Mouse (Mus musculus) layer of hippocampus, postnatal 36 days (tissue): Measurements from ENCODE around the gene Tmem218. TPM values are rescaled to one million over a fixed set of nuclear protein-coding genes. Genes with fewer than 3 reads are reported as not detected.
A peak's percentile ranks its signal among the peaks of the same experiment; 100 is the strongest.

Experiments used
- DNase-seq, 2 experiments: peaks; one replicate each; pipeline ENCODE4 v3.0.0; 2022
- total RNA-seq, 2 experiments: library from RNA; stranded (reverse); gene quantifications; 2 replicates each; pipeline ENCODE4 v1.2.3; 2021

Gene Tmem218
- total RNA-seq = 1 to 10 TPM; 8.4 to 8.8 TPM

DNA sequence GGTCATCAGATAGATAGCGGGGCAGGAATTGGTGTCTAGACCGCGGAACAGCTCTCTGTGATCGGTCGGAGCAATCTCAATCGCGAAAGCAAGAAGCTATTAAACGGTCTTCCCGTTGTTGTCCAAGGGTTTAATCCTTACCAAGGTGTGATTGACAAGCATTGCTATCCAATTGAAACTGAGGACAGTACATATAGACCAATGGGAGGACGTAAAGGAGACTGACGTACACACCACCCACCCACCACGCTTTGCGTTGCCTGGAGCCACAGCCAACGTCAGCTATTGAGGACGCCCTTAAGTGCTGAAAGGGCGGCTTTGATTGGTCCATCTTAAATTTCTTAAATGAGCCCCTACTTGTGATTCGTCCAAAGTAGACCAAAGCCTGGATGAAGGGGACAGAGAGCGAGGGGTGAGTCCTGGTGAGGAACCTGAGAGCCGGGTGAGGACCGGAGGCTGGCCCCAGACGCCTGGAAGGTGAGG is at the start of gene Tmem218:
Gene Tmem218 (plus strand): TSS at position 295 of the 483 bp plus-strand sequence.
- DNase-seq = peak; percentile 89 to 90

DNA sequence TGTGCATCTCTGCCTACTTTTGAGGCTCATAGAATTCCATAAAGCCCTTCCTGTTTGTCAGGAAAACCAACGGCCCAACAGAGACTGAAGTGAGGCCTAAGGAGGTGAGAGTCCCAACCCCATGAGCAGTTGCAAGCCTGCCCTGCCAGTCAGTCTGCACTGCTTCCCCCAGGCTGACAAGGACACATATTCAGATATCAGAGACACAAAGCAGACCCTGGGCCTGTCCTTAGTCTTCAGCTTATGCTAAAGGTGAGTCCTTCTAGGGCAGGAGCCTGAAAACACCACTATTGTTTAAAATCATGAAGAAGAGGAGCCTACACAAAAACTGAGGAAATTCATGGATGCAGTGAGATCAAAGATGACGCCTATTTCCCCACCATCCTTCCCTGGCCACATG is 47.3 kb upstream of the Tmem218 start:
- no peak for DNase-seq

DNA sequence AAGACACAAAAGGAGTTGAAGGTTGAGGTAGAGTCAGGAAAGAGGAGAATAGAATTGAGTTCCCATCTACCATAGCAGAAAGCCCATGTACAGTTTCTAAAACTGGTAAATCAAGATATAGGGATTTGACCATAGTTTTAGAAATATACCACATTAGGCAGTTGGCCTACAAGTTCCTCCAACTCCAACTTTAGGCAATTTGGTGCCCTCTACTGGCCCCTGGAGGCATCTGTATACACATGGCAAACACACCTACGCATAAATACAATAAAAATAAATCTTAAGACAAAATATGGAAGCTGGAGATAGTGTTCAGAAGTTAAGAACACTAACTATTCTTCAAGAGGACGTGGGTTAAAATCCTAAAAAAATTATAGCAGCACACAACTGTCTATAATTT is 41.1 kb upstream of the Tmem218 start:
- no peak for DNase-seq

DNA sequence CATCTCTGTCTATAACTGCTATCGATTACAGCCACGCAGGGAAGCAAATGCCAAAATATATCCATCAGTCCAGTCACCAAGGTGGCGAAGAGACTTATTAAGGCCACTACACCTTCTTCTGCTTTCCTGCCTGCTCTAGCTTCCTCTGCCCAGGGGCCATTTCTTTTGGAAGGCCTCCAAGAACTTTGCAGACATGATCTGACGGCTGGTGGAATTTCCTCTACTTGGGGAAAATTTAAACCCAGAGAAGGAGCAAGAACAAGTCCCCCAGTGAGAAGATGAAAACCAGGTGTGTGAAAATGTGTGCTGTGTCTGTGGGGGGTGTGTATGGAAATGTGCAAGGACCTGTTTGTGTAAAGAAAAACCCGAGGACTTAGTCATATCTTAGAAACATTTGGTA is 34.6 kb upstream of the Tmem218 start:
- DNase-seq = no peak

DNA sequence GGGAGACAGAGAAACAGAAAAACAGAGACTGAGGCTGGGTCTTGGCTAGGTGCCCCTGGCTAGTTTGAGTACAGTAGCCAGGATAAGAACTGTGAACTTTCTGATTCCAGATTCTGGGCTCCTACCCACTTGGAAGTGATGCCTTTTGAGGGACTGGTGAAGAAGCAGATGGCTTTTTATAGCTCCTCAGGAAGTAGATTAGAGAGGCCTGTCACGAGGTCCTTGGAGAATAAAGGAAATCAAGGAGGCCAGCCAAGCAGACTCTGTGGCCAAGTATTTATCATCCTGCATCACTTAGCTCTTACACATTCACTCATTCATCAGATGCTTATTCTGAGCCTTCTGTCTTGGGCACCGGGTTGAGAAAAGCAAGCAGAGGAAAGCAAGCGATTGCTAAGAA is 32.0 kb upstream of the Tmem218 start:
- DNase-seq = no peak

DNA sequence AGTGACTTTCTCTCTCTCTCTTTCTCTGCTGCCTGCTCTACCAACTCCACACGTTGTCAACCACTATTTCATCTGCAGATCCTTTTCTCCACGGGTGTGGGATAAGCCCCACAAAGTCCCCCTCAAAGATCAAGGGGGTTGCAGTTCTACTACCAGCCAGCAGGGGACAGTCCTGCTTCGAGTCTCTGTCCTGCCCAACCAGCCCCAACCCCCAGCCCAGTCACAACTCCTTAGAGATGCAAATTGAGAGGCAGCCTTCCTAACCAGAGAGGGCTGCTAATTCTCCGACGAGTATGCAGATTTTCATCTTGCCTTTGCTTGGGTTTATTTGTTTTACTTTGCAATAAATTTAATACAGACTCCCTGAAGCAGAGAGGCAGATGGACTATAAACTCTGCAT is 30.9 kb upstream of the Tmem218 start:
- peak; percentile 63 to 69 for DNase-seq

DNA sequence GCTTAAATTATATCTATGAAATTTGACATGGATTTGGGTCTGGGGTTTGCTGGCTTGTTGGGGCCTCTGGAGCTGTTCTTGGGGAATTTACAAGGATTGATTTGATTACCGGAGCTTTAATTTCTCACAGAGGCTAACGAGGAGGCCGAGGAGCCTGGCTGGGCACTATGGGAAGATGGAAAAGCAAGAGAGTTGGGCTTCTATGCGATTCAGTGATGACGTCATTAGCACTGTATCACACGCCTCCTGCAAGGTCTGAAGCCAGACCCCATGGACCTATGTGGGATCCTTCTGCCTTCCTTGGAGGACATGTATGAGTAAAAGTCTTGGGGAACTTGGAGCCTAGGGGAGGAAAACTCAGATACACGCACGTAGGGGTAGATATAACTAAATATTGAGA is 30.5 kb upstream of the Tmem218 start:
- no peak for DNase-seq

DNA sequence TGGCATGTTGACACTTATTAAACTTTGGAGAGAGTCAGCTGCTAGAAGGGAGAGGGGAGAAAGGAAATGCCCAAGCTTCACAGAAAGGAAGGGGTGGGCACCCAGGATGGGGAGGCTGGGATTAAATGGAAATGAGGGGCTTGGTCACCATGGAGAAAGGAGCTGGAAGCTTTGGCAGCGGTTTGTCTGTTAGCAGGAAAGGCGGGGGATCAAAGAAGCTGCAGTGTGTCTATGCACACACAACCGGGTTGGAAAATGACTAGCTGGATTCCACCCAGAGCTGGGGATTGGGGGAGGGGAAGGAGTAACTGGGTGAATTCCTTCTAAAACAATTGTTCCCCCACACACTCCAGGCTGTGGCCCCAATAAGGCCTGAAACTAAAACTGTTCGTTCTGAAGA is 29.1 kb upstream of the Tmem218 start:
- peak in 1 of 2 experiments; percentile 28 for DNase-seq

DNA sequence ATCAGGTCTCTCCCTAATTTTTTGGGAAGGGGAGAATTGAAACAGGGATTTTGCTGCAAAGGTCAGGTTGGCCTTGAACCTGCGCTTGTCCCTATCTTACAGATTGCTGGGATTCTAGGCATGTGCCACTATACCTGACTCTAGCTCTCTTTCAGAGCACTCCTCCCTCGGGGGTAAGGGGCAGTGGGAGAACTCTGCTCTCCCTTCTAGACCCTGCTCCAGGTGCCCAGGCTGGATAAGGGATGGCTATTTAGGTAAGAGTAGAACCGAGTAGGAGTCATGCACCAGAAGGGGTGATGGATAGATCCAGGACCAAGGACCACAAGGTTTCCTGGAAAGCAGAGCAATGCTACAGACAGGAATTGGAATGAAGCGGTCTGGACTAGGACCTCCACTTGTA is 28.4 kb upstream of the Tmem218 start:
- DNase-seq = no peak

DNA sequence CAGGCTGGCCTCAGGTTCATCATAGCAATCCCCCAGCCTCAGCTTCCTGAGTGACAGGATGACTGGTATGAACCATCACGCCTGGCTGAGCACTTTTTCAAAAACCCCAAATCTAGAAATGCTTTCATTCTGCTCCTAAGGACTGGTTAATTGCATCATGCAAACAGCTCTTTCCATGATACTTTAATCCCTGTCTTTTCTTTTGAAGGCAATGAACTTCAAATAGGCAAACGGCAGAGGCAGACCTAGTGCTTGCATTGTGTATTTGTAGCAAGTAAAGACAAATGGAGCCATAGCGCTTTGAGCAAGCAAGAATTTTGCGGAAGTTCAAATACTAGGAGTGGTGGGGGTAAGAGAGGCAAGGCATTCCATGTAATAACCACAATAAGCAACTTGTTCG is 26.4 kb upstream of the Tmem218 start:
- no peak for DNase-seq

DNA sequence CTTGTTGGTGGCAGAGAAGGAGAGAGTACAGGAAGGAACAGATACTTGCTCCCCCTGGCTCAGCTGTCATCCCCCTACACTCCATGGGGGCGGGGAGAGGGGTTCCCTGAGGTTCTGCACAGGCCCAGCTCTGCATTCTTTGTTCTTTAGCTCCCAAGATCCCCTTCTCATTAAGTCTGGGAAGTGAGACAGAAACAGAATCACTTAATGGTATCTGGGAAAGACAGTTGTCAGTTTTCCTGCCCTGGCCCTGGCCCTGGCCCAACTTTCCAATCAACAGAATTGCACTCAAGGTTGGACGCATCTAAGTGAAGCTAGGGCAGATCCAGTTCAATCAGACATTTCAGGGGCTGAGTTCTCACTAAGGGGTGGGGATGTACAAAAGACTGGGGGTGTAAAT is 24.8 kb upstream of the Tmem218 start:
- no peak for DNase-seq

DNA sequence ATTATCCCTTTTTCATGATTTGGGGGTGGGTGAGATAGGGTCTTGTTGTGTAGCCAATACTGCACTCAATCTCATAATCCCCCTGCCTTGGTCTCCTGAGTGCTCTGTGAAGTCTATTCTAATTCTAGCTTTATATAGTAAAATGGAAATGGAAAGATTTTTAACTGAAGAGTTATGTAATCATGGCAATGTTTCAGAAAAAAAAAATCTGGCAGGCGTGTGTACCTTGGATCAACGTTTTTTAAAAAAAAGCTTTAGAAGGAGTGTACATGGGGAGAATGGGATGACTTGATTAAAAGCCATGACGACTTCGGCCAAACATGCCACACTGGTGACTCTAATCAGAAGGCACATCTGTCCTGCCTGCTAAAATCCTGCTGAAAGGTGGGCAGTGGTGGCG is 20.6 kb upstream of the Tmem218 start:
- no peak for DNase-seq

DNA sequence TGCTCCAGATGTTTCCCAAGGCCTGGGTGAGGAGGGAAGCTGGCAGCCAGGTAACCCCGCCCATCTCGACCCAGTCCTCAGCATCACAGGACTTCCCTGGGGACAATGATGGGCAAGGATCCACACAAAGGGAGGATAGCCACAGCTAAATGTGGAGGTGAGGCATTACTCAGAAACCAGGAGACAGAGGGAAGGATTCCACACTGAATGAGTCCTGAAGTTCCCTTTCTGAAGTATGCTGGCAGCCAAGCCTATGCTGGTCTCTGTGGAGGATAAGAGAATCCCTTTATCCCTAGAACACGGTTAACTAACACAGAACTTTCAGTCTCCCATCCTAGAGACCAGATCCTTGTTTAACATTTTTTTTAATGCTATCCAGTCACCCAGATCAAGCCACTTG is 20.0 kb upstream of the Tmem218 start:
- DNase-seq = no peak

DNA sequence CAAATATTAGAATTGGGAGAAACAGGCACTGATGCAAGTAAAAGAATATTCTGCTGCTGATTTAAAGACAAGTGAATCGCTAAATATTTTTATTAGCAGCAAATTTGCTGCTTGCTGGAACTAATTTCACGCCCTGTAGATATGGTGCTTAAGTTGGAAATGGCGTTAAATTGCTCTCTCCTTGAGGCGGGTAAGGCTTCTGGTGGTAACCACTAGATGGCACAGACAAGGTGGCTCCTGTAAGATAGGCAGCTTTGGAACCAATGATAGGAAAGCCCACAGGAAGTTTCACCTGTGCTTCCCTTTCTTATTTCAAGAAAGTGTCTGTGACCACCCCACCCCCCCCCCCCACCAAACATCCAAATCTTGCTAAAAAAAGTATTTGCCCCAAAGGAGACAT is 11.0 kb upstream of the Tmem218 start:
- DNase-seq = no peak

DNA sequence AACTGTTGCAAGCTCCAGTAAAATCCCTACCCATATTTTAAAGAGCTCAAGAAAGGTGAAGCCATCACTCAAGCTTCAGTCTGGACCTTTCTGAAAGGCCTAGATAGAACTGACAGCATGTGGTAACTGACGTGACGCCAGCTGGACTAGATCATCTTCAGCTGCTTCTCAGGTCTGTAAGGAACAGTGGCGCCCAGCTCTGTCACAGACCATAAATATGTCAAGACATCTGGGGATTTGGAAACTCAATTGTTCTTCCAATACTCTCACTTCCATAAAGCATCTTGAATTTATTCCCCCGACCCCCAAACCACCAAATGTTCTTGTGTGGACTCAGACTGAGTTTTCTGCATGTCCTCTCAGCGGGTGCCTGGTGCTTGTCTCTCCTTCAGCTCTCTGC is 7.6 kb upstream of the Tmem218 start:
- no peak for DNase-seq

DNA sequence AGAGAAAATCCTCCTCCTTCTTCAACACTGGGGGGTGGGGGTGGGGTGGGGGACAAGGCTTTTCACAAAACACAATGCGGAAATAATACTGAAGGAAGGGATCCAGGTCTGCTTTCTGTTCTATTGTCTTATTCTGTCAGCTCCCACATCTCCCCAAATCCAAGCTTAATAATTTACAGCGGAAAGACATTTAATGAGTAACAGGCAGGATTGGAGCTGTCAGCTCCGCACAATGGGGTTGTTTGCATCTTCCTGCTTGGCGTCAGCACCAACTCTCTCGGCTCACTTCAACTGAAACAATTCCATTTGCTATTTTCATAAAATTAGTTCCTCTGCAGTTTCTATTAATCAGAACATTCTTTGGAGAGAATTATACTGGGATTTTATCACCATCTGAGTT is 4.1 kb upstream of the Tmem218 start:
- DNase-seq = no peak

DNA sequence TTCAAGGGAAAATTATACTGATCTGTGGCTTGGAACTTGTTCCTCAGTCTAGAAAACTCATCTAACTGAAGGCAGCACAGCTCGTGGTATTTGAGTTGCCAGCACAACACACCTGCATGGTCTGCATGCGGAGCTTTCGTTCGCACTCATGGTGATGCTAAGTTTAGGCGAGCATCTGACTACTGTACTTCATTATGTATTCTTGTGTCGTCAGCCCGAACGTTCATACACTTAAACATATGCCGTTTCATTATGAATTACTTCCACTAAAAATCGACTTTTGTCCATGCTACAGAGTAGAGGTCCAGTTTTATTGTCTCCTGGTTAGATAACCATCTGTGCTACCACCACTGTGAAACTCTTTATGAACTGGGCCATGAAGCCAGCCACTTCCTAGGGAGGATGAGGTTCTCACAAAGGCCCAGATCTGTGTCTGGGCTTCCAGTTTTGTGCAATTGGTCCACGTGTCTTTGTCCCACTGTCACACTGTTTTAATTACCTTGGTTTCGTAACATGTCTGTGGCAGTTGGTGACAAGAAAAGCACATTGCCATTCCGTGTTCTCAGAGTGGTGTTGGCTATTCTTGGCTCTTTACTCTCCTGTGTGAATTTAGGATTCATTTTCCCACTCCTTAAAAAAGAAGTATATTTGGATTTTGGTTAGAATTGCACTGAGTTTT is 5.2 kb downstream of the Tmem218 start:
- DNase-seq = no peak

DNA sequence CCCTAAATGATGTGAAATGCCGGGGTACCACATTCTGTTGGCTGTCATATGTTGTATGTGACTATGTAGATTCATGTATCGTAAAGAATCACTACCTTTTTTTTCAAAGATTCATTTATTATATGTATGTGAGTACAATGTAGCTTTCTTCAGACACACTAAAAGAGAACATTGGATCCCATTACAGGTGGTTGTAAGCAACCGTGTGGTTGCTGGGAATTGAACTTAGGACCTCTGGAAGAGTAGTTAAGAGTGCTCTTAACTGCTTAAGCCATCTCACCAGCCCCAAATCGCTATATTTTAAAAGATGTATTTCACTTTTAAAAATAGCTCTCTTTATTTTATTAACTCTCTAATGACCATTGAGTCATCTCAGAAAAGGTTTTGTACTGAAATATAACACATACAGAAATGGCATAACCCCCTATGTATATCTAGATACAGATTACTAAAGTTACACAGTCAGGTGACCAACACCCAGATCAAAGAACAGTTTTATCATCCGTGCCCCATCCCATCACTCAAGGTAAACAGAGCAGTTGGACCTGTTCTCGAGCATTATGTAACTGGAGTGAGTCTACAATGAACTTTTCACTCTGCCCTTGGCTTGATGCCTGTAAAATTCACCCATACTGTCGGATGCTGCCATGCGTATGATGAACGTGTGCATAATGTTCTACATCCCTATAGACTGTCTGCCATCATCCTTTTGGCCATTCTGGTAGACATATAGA is 6.5 kb downstream of the Tmem218 start:
- DNase-seq = no peak

DNA sequence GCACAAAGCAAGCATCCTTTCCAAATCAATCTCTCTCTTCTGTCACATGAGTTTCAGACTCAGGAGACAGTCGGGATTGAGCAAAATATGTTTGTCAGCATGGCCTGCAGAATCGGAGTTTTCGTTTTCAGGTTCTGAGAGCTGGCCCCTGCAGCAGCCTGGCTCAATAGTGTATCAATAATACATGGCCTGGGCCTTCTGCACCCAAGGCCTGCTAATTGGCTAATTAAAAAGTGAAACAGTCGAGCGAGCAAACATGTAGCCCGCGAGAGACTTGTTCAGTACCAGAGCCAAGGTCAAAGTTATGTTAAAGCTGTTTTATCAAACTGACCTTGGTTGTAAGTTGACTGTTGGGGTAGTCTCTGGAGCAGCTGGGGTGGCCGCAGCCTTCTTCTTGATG is 12.7 kb downstream of the Tmem218 start:
- DNase-seq = no peak

DNA sequence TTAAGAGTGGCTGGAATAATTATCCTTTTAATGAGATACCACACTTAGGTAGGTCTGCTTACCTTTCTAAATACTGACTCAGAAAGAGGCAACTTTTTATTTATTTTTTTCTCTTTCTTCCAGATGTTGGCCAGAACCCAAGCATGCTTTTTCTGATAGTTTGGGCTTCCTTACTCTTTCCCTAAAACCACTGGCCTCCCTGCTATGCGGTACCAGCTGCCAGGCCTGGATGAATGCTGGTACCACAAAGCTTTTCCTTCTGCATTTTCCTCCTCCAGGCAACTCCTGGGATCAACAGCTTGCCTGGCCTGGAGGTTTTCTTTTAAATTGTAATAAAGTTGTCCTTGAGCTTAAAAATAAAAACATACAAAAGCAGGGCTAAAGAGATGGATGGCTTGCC is 17.6 kb downstream of the Tmem218 start:
- no peak for DNase-seq

DNA sequence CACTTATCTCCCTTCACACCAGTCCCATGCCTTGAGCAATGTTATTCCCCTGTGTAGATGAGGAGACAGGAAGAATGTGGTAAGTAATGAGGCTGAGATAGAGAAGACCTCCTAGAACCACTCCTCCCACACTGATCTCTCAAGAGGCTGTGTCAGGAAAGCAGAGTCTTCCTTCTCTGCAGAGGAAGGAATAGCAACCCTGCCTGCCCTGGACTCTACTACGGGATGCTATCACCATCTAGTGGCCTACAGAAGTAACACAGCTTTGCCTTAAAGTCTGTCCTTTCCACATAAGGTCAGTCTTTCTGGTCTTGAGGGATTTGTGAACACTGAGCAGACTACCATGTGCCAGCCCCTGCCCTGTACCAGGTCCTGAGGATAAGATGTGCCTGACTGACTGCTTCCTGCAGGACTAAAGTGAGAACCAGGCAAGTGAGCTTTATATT is 21.9 kb downstream of the Tmem218 start:
- DNase-seq = peak; percentile 46 to 66

DNA sequence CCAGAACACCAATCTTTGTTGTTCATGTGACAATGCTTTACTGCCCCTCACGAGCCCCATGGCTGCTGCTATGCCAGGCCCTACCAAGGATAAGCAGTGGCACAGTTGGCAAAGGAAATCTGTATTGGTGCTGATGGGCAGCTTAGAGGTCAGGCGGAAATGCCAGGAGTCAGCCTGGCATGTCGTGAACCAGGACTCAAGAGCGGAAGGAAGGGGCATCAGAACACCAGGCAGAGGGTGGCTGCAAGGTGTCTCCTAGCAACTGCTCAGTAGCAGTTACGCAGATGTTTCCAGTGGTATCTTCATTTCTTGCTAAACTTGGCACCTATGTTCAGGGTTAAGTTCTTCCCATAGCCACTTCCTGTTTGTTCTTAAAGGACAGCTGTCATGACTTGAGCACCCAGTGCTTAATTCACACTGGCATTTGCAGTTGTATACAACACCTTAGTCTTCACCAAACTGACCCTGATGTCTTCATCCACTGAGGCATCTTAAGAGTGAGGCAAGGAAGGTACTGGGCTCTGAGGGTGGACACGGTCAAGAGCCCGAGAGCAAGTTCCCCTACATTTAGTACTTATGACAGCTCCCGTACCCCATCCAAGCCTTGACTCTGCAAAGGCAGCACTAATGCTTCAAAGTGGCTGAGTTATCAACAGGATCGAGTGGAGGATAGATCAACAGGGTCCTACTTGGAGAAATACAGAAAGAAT is 22.6 kb downstream of the Tmem218 start:
- DNase-seq = no peak
